Mouse (Mus musculus) left cerebral cortex, adult 18-20 months (tissue): ENCODE results near the gene Lyz1. TPM values are rescaled to one million over a fixed set of nuclear protein-coding genes. Genes with fewer than 3 reads are reported as not detected.
"Not testable (repeated sequence)": the region's sequence is repeated elsewhere in the genome, so short reads cannot be mapped to it uniquely, and the experiment has no call there.

Source experiments
- DNase-seq, 2 experiments: peaks; one replicate each; pipeline ENCODE4 v3.0.0; 2021 to 2022; ENCODE audit warnings: low spot score in 2 of 2, mixed read lengths in 1 of 2
- total RNA-seq, 2 experiments: library from RNA; stranded (reverse); gene quantifications; 2 replicates each; pipeline ENCODE4 v1.2.3; 2021

Lyz1 gene
- total RNA-seq, 2 experiments from 2014 or later: 1.7 to 2.2 TPM

- no peak for DNase-seq
Observed at GRCm38 (mm10) chr10:117287226-117287850, 5.3 kb downstream of the Lyz1 start.

- no peak for DNase-seq
Observed at GRCm38 (mm10) chr10:117286366-117286970, 6.2 kb downstream of the Lyz1 start.

- DNase-seq: not testable (repeated sequence)
Observed at GRCm38 (mm10) chr10:117285584-117285983, 7.1 kb downstream of the Lyz1 start.

- DNase-seq: no peak
Observed at GRCm38 (mm10) chr10:117284578-117285520, 7.8 kb downstream of the Lyz1 start.

- DNase-seq: no peak
Observed at GRCm38 (mm10) chr10:117283871-117284577, 8.6 kb downstream of the Lyz1 start.

- DNase-seq: not testable (repeated sequence)
Observed at GRCm38 (mm10) chr10:117283196-117283595, 9.5 kb downstream of the Lyz1 start.

- DNase-seq: no peak
Observed at GRCm38 (mm10) chr10:117282551-117282950, 10.1 kb downstream of the Lyz1 start.

GRCm38 (mm10) chr10:117282049-117282448 is 10.6 kb downstream of the Lyz1 start, which contains the start of gene Lyz2:
Gene Lyz2, minus strand, starts transcription at chr10:117282321.
- DNase-seq: no peak

- DNase-seq: no peak
Observed at GRCm38 (mm10) chr10:117281381-117281920, 11.2 kb downstream of the Lyz1 start.

GRCm38 (mm10) chr10:117280000-117280399 is 12.7 kb downstream of the Lyz1 start:
- DNase-seq: no peak

GRCm38 (mm10) chr10:117278510-117278909 is 14.2 kb downstream of the Lyz1 start:
- not testable (repeated sequence) for DNase-seq

GRCm38 (mm10) chr10:117277779-117278178 is 14.9 kb downstream of the Lyz1 start:
- DNase-seq: not testable (repeated sequence)

GRCm38 (mm10) chr10:117275681-117276369 is 16.8 kb downstream of the Lyz1 start:
- DNase-seq: no peak

GRCm38 (mm10) chr10:117274645-117275044 is 18.0 kb downstream of the Lyz1 start:
- not testable (repeated sequence) for DNase-seq

GRCm38 (mm10) chr10:117272023-117272422 is 20.6 kb downstream of the Lyz1 start:
- no peak for DNase-seq

GRCm38 (mm10) chr10:117259870-117260269 is 32.8 kb downstream of the Lyz1 start:
- no peak for DNase-seq

GRCm38 (mm10) chr10:117238603-117239002 is 54.1 kb downstream of the Lyz1 start, which contains the start of gene 9530003J23Rik:
Gene 9530003J23Rik, minus strand, starts transcription at chr10:117238703.
- DNase-seq: no peak
